Mouse (Mus musculus) limb, embryonic 11.5 days (tissue): ENCODE measurements at regions not wholly inside any gene's neighbourhood (a gene's known extent, or its start where the extent isn't known, plus 50 kb on each side); places are given as distances from the start of the nearest gene placed in this dataset.

Experiments used
- ATAC-seq: fragments of 200-750 bp; cut with Nextera tagmentation; 2 replicates; pipeline ENCODE4 v1.8.0; 2017; ENCODE audit warnings: low read depth; ENCODE audit not compliant: insufficient number of reproducible peaks, low FRiP score, low TSS enrichment
- DNase-seq: peaks from one replicate; pipeline ENCODE4 v3.0.0-alpha.2; 2015; ENCODE audit warnings: low spot score
- H3K27ac ChIP-seq: fragments of 300-500 bp; sonication (generic); replicated peaks from 2 replicates; pipeline ENCODE4 v1.5.1; 2014; ENCODE audit warnings: low read depth, mild to moderate bottlenecking, low read length
- H3K27me3 ChIP-seq: fragments of 300-500 bp; sonication (generic); 2 replicates; pipeline ENCODE4 v1.6.1; 2014; ENCODE audit warnings: mild to moderate bottlenecking, low read length, mixed read lengths; ENCODE audit not compliant: control insufficient read depth, insufficient read depth
- H3K36me3 ChIP-seq: fragments of 300-500 bp; sonication (generic); 2 replicates; pipeline ENCODE4 v1.6.1; 2014; ENCODE audit warnings: mild to moderate bottlenecking, low read length, moderate library complexity, mixed read lengths; ENCODE audit not compliant: control insufficient read depth, insufficient read depth
- H3K4me1 ChIP-seq: fragments of 300-500 bp; sonication (generic); 2 replicates; pipeline ENCODE4 v1.6.1; 2014; ENCODE audit warnings: low read length, mixed read lengths; ENCODE audit not compliant: control insufficient read depth, insufficient read depth
- H3K4me2 ChIP-seq: fragments of 300-500 bp; sonication (generic); 2 replicates; pipeline ENCODE4 v1.6.1; 2014; ENCODE audit warnings: low read depth, mild to moderate bottlenecking, moderate library complexity; ENCODE audit not compliant: severe bottlenecking
- H3K4me3 ChIP-seq: fragments of 300-500 bp; sonication (generic); 2 replicates; pipeline ENCODE4 v1.5.1; 2014; ENCODE audit warnings: low read depth, low read length
- H3K9ac ChIP-seq: fragments of 300-500 bp; sonication (generic); 2 replicates; pipeline ENCODE4 v1.6.1; 2014; ENCODE audit warnings: mild to moderate bottlenecking, low read length
- H3K9me3 ChIP-seq: fragments of 300-500 bp; sonication (generic); 2 replicates; pipeline ENCODE4 v1.6.1; 2016; ENCODE audit warnings: low read length; ENCODE audit not compliant: control insufficient read depth
- WGBS: fragments of 180-500 bp; shearing (Covaris S2); extraction: QIAGEN DNeasy Blood & Tissue Kit; methylation state at CpG from one replicate; pipeline ENCODE4 v1.1.7; 2014; 5-methylcytosine and 5-hydroxymethylcytosine counted together

GRCm38 (mm10) chr13:92988600-92988999, 144.0 kb downstream of the Mtx3 start:
- ATAC-seq (no peak), DNase-seq (no peak)
- H3K9ac ChIP-seq: no peak overlapping the region
- no peak overlapping the region for H3K4me3 ChIP-seq
- H3K4me2 ChIP-seq: no peak overlapping the region
- no peaks in the 10 kb centered on the region for H3K27me3 ChIP-seq
- no peaks in the 10 kb centered on the region for H3K36me3 ChIP-seq
- 81% methylated on average over 9 of the region's 9 CpGs for WGBS
- H3K4me1 ChIP-seq: no peaks in the 10 kb centered on the region
- no peaks in the 10 kb centered on the region for H3K9me3 ChIP-seq
- no peak overlapping the region for H3K27ac ChIP-seq

GRCm38 (mm10) chr13:92990316-92991206, 146.0 kb downstream of the Mtx3 start:
- ATAC-seq (no peak), DNase-seq (no peak)
- WGBS: 79% methylated on average over 14 of the region's 14 CpGs
- Histone ChIP-seq H3K9me3 (no peaks in the 10 kb centered on the region), H3K4me1 (no peaks in the 10 kb centered on the region), H3K36me3 (no peaks in the 10 kb centered on the region), H3K9ac (no peak overlapping the region), H3K27ac (no peak overlapping the region), H3K4me3 (no peak overlapping the region), H3K27me3 (no peaks in the 10 kb centered on the region), H3K4me2 (no peak overlapping the region)
